Mouse (Mus musculus) heart, adult 2 months (tissue): ENCODE data around the gene Btnl1.

Source experiments
- CTCF ChIP-seq: fragments of 200-600 bp; IDR thresholded peaks from 2 replicates; pipeline ENCODE4 v1.8.1; 2022; ENCODE audit warnings: antibody characterized with exemption, mild to moderate bottlenecking, moderate library complexity
- POLR2A ChIP-seq: fragments of 200-500 bp; IDR thresholded peaks from 2 replicates; pipeline ENCODE4 v1.6.1; 2011; ENCODE audit warnings: mild to moderate bottlenecking, low read depth, low read length, control low read depth; ENCODE audit not compliant: insufficient read depth

DNA sequence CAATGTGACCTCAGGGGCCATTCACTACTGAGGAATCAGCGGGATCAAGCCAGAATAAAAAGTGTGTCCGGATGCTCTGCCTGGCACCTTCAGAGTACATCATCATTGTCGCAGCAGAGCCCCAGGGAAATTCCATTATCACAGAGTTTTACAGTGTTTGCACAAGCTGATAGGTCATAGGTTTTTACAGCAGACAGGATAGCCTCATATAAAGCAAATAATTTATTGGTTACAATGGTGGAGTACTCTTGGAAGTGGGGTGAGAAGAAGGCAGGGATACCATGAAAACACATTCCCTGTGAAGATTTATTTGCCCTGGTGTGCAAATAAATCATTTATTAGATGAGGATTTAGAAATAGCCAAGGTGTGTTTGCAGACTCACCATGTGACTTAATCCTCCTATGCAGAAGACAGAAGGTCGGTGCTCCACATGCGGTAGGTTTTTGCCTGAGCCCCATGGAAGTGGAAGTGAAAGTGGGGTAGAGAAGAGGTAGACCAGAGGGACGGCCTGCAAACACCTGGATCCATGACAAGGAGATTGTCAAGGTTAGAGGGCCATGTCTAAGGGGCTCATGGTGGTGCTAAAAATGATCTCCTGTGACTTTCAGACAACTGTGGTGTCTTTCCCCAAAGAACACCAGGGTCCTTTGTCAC is 3.8 kb upstream of the Btnl1 start:
- TF ChIP-seq CTCF = no peak
- TF ChIP-seq POLR2A = no peak
